Mouse (Mus musculus) CD4-positive helper T cell, adult 2 months (primary cell): ENCODE data around the gene Zmym6.

Experiments
- DNase-seq: peaks from one replicate; pipeline ENCODE4 v3.0.0-alpha.2; 2012; ENCODE audit warnings: low read depth, missing footprints, low spot score

The Zmym6 gene

GRCm38 (mm10) chr4:127124331-127124730 is 47.1 kb downstream of the Zmym6 start:
- DNase-seq: no peak

- peak; percentile 92 for DNase-seq
Observed at GRCm38 (mm10) chr4:127125834-127126463, 48.8 kb downstream of the Zmym6 start.

- DNase-seq: no peak
Observed at GRCm38 (mm10) chr4:127134687-127135086, 57.5 kb downstream of the Zmym6 start.

- DNase-seq: no peak
Observed at GRCm38 (mm10) chr4:127137591-127137990, 60.4 kb downstream of the Zmym6 start.

GRCm38 (mm10) chr4:127138486-127138885 is 61.3 kb downstream of the Zmym6 start:
- no peak for DNase-seq

- DNase-seq: no peak
Observed at GRCm38 (mm10) chr4:127150031-127150430, 72.8 kb downstream of the Zmym6 start.

- no peak for DNase-seq
Observed at GRCm38 (mm10) chr4:127153345-127153744, 76.2 kb downstream of the Zmym6 start.

GRCm38 (mm10) chr4:127155757-127156156 is 78.6 kb downstream of the Zmym6 start:
- no peak for DNase-seq

GRCm38 (mm10) chr4:127157746-127158145 is 80.6 kb downstream of the Zmym6 start:
- DNase-seq: no peak

- DNase-seq: no peak
Observed at GRCm38 (mm10) chr4:127163926-127164325, 86.7 kb downstream of the Zmym6 start.

GRCm38 (mm10) chr4:127167096-127167495 is 89.9 kb downstream of the Zmym6 start:
- no peak for DNase-seq

- DNase-seq: no peak
Observed at GRCm38 (mm10) chr4:127167731-127168130, 90.5 kb downstream of the Zmym6 start.

- peak; percentile 27 for DNase-seq
Observed at GRCm38 (mm10) chr4:127168211-127168913, 91.2 kb downstream of the Zmym6 start.

GRCm38 (mm10) chr4:127168914-127169345 is 91.7 kb downstream of the Zmym6 start, which contains the start of gene Dlgap3:
Gene Dlgap3, plus strand, starts transcription at chr4:127169204.
- DNase-seq: peak; percentile 26

GRCm38 (mm10) chr4:127169346-127170221 is 92.4 kb downstream of the Zmym6 start:
- peak; percentile 19 for DNase-seq

- DNase-seq: no peak
Observed at GRCm38 (mm10) chr4:127170866-127171265, 93.7 kb downstream of the Zmym6 start.

GRCm38 (mm10) chr4:127171341-127171905 is 94.2 kb downstream of the Zmym6 start:
- no peak for DNase-seq

- DNase-seq: no peak
Observed at GRCm38 (mm10) chr4:127172119-127172518, 94.9 kb downstream of the Zmym6 start.

- no peak for DNase-seq
Observed at GRCm38 (mm10) chr4:127172614-127173013, 95.4 kb downstream of the Zmym6 start.

GRCm38 (mm10) chr4:127173461-127173860 is 96.3 kb downstream of the Zmym6 start:
- peak; percentile 37 for DNase-seq
